Mouse (Mus musculus) layer of hippocampus, postnatal 10 days (tissue): ENCODE measurements around the gene Gm10226. TPM values are rescaled to one million over a fixed set of nuclear protein-coding genes. Genes with fewer than 3 reads are reported as not detected.
"Not testable (repeated sequence)": the region's sequence is repeated elsewhere in the genome, so short reads cannot be mapped to it uniquely, and the experiment has no call there.

Source experiments
- DNase-seq, 2 experiments: peaks; one replicate each; pipeline ENCODE4 v3.0.0; 2021; ENCODE audit warnings: low spot score in 2 of 2
- long read RNA-seq: library from polyadenylated mRNA; stranded (forward); transcript quantifications from one replicate; pipeline ENCODE4 v2.0.0, GENCODE M21; 2023
- total RNA-seq, 2 experiments: library from RNA; stranded (reverse); gene quantifications; 2 replicates each; pipeline ENCODE4 v1.2.3; 2021

Gene Gm10226
- total RNA-seq, result 1 to 10 TPM; 6.0 to 7.2 TPM
- long read RNA-seq, result 0 reads

DNA sequence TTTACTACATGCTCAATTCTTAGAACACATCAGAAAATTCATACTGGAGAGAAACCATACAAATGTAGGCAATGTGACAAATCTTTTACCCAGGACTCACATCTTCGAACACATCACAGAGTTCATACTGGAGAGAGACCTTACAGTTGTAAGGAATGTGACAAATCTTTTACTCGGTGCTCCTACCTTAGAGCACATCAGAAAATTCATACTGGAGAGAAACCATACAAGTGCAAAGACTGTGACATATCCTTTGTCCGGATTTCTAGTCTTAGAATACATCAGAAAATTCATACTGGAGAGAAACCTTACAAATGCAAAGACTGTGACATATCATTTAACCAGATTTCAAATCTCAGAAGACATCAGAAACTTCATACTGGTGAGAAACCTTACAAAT, at the start of gene Gm10226:
TSS of gene Gm10226 (plus strand) at position 301 of the 400 bp plus-strand sequence.
- DNase-seq, result no peak

DNA sequence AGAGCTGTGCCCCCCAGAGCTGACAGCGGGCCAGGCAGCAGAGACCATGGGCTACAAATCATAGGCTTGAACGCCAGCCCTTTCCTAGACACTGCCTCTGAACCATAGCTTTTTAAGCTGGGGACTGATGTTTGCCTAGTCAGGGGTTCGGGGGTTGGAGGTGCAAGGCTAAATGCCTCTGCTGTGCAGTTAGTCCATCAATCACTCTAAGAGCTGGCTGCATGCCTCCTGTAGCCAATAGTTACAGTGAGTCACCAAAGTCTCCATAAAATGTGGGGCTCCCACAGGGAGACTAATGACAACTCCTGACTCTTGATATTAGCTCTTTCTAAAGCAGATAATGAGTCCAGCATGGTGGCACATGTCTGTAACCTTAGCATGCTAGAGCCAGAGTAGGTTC, 42.9 kb upstream of the Gm10226 start:
- no peak for DNase-seq

DNA sequence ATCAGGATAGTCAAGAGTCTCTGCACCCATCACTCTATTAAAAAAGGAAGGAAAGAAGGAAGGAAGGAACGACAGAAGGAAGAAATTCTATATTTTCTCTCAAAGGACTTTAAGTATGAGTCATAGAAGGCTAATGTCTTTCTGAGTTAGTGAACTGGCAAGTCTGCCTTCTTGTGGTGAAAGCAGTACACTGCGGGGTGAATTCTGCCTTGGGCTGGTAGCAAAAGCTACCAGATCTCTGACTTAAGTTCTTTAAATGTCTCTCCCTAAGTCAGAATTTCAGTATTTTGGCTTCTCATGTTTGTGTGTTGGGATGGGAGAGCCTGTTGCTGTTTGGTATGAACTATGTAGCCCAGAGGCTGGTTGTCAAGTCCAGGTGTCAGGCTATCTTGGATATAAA, 41.7 kb upstream of the Gm10226 start:
- peak in 1 of 2 experiments; percentile 24 for DNase-seq

DNA sequence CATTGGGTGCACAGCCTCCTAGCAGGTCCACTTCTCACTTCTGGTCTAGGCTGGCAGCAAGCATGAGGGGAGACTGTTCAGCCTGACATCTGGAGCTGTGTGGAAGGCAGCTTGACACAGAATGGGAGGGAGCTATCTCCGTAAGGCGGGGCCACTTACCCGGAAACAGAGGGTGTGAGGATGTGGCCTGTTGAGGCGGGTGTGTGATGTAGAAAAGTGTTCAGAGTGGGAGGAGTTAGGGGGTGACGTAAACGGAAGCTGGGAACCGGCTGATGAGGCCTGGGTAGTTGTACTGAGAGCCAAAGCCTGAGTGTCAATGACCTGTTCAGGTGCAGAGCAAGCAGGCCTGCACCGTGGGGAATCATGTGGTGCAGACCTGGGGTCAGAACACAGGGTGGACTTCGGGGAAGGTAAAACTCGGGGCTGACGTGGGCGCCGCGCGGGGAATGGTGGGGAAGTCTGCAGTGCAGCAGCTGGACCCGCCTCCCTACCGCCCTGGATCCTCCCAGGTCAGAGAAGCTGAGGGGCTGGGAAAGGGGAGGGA, 41.2 kb upstream of the Gm10226 start, which contains the start of gene Zfp983:
TSS of gene Zfp983 (plus strand) at position 261 of the 544 bp plus-strand sequence.
- peak; percentile 56 to 67 for DNase-seq

DNA sequence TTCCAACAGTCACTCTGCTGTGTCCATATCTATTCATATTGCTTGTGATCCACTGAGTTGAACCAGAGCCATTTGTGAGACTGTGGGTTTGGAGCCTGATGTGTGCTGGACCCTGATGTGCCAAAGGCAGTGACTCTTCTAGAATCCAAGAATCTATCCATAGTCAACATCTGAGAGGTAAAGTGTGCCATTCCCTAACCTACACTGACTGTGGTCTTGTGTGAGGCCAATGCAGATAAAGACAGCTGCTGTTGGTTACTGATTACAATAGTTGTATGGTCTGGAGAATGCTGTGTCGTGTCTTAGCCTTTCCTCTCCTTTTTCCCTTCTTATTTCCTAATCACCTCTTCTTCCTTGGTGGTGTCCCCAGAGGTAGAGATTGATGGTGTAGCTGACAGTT, 12.8 kb upstream of the Gm10226 start:
- DNase-seq, result not testable (repeated sequence)

DNA sequence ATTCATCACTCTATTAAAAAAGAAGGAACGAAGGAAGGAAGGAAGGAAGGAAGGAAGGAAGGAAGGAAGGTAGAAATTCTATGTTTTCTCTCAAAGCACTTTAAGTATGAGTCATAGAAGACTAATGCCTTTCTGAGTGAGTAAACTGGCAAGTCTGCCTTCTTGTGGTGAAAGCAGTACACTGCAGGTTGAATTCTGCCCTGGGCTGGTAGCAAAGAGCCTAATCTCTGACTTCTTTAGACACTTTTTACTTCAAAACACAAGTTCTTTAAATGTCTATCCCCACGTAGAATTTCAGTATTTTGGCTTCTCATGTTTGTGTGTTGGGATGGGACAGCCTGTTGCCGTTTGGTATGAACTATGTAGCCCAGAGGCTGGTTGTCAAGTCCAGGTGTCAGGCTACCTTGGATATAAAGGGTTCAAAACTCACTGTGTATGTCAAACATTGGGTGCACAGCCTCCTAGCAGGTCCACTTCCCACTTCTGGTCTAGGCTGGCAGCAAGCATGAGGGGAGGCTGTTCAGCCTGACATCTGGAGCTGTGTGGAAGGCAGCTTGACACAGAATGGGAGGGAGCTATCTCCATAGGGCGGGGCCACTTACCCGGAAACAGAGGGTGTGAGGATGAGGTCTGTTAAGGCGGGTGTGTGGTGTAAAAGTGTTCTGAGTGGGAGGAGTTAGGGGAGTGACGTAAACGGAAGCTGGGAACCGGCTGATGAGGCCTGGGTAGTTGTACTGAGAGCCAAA, 12.2 kb upstream of the Gm10226 start:
- DNase-seq, result peak; percentile 70 to 74

DNA sequence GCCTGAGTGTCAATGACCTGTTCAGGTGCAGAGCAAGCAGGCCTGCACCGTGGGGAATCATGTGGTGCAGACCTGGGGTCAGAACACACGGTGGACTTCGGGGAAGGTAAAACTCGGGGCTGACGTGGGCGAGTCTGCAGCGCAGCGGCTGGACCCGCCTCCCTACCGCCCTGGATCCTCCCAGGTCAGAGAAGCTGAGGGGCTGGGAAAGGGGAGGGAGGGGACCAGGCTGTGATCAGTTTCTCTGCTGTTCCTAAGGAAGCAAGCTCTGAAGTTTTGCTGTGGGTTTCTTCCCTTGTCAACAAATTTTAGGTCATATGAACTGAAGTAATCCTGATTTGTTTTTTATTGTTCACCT, 11.7 kb upstream of the Gm10226 start:
- not testable (repeated sequence) for DNase-seq

DNA sequence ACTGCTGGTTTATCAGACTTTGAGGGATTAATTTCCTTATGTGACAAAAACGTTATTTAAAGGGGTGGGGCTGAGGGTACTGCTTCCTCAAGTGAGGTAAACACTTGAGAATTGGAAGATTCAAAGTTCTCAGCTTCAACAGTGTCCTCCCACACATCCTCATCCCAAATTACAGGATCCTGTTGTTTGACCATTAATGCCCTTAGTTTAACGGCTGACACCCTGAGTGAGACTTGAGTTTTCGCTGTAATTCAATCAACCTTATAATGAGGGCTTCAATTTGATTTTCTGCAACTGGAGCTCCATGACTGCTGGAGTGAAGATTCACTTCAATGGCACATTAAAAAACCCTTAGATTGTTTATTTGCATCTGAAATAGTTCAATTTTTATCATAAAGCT, 1.7 kb downstream of the Gm10226 start:
- DNase-seq, result no peak

DNA sequence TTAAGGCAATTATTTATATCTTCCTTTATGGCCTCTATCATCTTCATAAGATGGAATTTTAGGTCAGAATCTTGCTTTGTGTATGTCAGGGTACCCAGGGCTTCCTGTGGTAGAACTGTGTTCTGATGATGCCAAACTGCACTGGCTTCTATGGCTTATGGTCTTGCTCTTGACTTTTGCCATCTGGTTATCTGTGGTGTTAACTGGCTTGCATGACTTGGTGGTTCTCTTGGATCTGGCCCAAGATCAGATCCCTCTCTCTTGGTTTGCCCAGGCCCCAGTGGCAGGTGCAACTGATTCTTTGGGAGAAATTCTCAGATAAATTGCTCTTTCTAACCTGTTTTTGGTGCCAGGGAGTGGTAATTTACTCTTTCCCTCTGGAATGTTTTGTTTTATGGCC, 4.4 kb downstream of the Gm10226 start:
- no peak for DNase-seq

DNA sequence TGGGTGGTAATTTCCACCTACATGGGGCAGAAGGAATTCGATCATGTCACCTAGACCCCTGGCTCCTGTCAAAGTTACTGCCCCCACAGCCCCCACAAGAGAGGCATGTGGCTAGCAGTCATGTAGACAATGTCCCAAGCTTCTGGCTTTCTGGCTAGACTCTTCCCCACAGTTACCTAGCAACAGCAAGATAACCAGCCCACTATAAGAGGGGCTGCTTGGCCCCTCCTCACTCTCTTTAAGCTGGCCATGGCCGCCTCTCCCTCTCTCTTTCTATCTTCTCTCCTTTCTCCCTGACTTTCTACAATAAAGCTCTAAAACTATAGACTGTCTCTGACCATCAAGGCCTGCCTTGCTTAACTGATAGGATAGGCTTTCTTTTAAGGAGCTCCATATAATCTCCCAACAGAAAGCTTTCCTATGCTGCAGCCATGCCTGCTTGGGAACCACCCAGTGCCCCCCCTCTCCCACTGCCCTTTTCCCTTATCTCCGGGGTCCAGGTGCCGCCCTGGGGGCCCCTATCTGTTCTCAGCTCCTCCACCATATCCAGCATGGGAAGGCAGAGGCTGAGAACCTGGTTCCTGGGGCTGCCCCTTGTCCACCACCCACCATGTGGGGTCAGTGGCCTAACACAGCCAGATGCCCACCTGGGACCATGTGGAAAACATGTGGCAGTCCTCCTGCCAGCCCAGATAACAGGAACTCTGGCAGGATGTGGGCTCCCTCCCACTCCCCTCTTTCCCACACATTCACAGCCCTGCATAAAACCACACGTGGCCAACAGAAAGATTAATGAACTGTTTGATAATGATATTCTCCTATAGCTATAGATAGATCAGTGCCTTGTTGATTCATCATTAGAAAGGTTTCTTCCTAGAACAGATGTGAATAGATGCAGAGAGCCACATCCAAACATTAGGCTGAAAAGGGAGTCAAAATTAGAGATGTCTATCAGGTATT, 10.9 kb downstream of the Gm10226 start:
- no peak for DNase-seq

DNA sequence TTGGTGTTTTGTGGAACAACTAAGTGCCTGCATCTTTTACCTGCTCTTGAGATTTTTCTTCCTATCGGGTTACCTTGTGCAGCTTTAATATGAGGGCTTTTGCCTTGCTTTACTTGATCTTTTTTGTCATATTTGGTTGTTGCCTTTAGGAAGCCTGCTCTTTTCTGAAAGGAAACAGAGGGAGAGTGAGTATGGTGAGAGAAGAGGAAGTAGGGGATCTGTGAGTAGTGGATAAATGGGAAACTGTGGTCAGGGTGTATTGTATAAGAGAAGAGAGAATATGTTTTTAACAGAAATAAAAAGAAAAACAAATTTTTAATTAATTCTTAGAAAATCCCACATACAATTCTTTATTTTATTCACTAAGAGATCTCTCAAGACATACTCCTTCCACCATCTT, 11.8 kb downstream of the Gm10226 start:
- no peak for DNase-seq

DNA sequence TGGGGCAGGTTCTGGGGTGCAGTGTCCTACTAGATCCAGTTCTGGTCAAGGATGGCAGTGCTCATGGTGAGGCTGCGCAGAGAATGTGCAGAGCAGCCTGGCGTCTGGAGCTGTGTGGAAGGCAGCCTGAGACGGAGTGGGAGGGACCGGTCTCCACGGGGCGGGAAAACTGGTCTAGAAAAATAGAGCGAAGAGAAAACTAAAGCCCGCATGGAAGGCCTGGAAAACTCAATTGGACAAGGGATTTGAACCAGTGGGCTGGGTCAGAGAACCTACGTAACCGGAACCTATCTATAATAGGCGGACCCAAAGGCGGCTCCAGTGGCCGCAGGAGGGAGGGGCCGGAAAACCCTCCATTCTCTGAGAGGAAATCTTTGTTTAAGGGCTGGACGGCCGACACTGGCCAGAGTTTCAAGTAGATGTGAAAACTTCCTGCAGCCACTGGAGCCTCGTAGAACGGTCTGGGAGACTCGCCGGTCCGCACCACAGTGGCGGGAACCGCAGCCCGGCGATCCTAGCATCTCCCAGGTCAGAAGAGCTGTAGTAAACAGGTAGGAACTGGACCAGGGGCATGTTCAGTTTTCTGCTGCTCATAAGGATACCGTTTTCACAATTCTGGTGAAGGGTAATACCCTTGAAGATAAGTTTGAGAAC, 15.8 kb downstream of the Gm10226 start, which contains the start of gene Zfp760:
TSS of gene Zfp760 (plus strand) at position 399 of the 654 bp plus-strand sequence.
- peak; percentile 64 to 77 for DNase-seq

DNA sequence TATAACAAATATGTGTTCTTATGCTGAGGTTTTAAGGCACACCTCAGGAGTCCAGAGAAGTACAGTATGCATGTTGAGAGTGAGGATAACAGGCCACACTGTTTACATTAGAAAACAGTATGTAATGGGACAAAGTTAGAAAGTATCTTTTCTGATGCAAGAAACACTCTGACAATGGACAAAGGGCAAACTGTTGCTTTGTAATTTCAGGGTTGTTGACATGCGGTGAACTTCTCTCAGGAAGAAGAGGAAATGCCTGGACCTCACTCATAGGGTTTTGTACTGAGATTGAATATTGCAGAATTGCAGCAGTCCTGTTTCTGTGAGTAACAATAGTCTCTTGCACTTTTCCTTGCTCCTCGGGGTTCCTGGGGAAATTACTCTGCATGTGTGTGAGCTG, 16.7 kb downstream of the Gm10226 start:
- DNase-seq, result no peak

DNA sequence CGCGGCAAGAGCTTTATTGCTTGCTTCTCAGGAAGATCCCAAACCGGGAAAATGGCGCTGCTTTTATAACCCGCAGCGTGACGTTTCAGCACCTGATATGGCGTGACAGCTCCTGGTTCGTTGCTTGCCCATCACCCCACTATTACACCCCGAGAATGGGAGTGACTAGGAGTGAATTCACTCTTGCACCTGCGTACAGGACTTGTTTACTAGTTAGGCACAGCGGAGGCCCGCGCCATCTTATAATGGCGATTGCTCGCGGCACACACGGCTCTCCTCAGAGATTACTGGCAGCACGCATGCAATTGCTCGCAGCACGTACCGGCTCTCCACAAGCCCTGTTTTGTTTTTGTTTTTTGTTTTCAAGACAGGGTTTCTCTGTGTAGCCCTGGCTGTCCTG, 38.8 kb downstream of the Gm10226 start, which contains the start of gene Zfp229:
TSS of gene Zfp229 (plus strand) at position 301 of the 400 bp plus-strand sequence.
- DNase-seq, result not testable (repeated sequence)

DNA sequence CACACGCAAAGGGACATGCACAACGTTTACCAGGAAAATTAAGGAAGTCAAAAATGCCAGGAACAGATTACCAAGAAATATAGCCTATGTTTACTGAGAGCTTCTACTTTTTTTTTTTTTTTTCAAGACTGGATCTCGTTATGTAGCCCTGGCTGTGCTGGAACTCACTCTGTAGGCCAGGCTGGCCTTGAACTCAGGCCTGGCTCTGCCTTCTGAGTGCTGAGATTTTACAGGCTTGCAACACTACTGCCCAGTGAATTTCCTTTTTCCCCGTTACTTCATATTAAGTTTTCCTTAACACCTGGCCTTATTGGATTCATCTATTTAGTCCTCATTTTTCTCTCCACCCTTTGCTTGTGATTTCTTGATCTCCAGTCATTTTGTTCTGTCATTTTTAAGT, 41.4 kb downstream of the Gm10226 start:
- DNase-seq, result no peak

DNA sequence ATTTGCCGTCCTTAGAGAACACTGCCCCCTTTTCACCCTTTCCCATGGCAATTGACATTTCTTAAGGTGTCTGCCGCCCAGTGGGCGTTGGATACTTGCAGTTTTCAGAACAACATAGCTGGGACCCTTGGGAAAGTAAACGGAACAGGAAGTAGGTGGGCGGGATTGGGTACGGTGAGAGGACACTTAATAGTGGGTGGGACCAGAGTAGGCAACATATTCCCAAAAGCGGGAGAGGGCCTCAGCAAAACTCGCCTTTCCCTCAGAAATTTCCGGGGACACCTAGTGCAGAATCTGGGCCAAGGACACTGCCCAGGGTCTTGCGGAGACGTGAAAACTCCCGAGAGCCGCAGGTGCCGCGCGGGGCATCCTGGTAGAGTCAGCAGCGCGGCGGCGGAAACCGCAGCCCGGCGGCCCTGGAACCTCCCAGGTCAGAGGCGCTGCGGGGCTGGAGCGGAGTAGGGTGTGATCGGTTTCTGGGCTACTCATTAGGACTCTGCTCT, 41.9 kb downstream of the Gm10226 start:
- peak; percentile 61 to 71 for DNase-seq

Other genes starting within 250 kb of the Gm10226 start
- 1 to 10 TPM; 3.3 to 3.5 TPM for gene Zfp51, start 241.5 kb upstream of the Gm10226 start, total RNA-seq
- gene Zfp53, start 202.9 kb upstream of the Gm10226 start, total RNA-seq, result 1 to 10 TPM; 4.9 to 5.4 TPM
- 1 to 10 TPM; 6.3 to 6.8 TPM for gene Zfp52, start 156.3 kb upstream of the Gm10226 start, total RNA-seq
- 10 to 100 TPM; 15.5 to 17.6 TPM for gene Zfp948, start 124.9 kb upstream of the Gm10226 start, total RNA-seq
- gene Zfp983, start 41.2 kb upstream of the Gm10226 start, total RNA-seq, result 10 to 100 TPM in 1 of 2 experiments, 1 to 10 TPM in 1; 9.9 to 10.1 TPM
- 1 to 10 TPM; 8.5 to 8.8 TPM for gene Zfp760, start 15.9 kb downstream of the Gm10226 start, total RNA-seq
- gene Zfp229, start 38.9 kb downstream of the Gm10226 start, total RNA-seq, result 1 to 10 TPM; 6.8 to 7.9 TPM
- 1 to 10 TPM in 1 of 2 experiments, under 1 TPM in 1; 0.78 to 1.1 TPM for gene Zfp820, start 153.9 kb downstream of the Gm10226 start, total RNA-seq
- gene Zfp995, start 218.1 kb downstream of the Gm10226 start, total RNA-seq, result 1 to 10 TPM; 5.4 to 5.7 TPM